Mouse (Mus musculus) olfactory bulb, adult 2 months (tissue): ENCODE measurements around the gene Ctnna3. TPM values are rescaled to one million over a fixed set of nuclear protein-coding genes. Genes with fewer than 3 reads are reported as not detected.

Experiments used
- H3K27ac ChIP-seq: fragments of 200-500 bp; 2 replicates; pipeline ENCODE4 v1.5.1; 2012; ENCODE audit warnings: low read depth, low read length; ENCODE audit not compliant: insufficient read depth
- H3K4me1 ChIP-seq: fragments of 200-500 bp; 2 replicates; pipeline ENCODE4 v1.6.1; 2012; ENCODE audit warnings: low read length; ENCODE audit not compliant: control insufficient read depth, insufficient read depth
- H3K4me3 ChIP-seq: fragments of 200-500 bp; 2 replicates; pipeline ENCODE4 v1.5.1; 2012; ENCODE audit warnings: mild to moderate bottlenecking, low read depth, low read length, moderate library complexity; ENCODE audit not compliant: insufficient read depth
- CTCF ChIP-seq: fragments of 200-500 bp; IDR thresholded peaks from 2 replicates; pipeline ENCODE4 v1.5.1; 2012; ENCODE audit warnings: low read depth, mild to moderate bottlenecking, low read length, moderate library complexity; ENCODE audit not compliant: insufficient read depth
- POLR2A ChIP-seq: fragments of 200-500 bp; IDR thresholded peaks from 2 replicates; pipeline ENCODE4 v1.6.1; 2012; ENCODE audit warnings: mild to moderate bottlenecking, low read depth, low read length, moderate library complexity; ENCODE audit not compliant: insufficient read depth
- WGBS: fragments of 180-500 bp; shearing (Covaris S2); methylation state at CpG from one replicate; pipeline ENCODE4 v1.1.7; 2018; 5-methylcytosine and 5-hydroxymethylcytosine counted together
- polyA plus RNA-seq: library from polyadenylated mRNA; stranded (reverse); fragments of >200 nt; gene quantifications from 2 replicates; pipeline ENCODE4 v1.2.4, GENCODE M21; 2012; ENCODE audit warnings: low replicate concordance; ENCODE audit not compliant: missing spikeins, insufficient read depth, insufficient read length

Gene Ctnna3
- polyA plus RNA-seq, 1 experiment = not detected

- H3K4me1 ChIP-seq = peaks cover 2% of the 10 kb centered on the region; the same call in 1 of the 2 replicates
- no peak overlapping the region for H3K27ac ChIP-seq
- no peak for TF ChIP-seq CTCF
- no peak for TF ChIP-seq POLR2A
- H3K4me3 ChIP-seq = no peak overlapping the region
- WGBS = 61% methylated on average over 6 of the region's 6 CpGs
These were observed 42.6 kb downstream of the Ctnna3 start for GRCm38 (mm10) chr10:63472473-63472872.

GRCm38 (mm10) chr10:63476167-63476647 lies 46.3 kb downstream of the Ctnna3 start:
- Histone ChIP-seq H3K4me3 (no peak overlapping the region), H3K4me1 (peaks cover 2% of the 10 kb centered on the region; the same call in 1 of the 2 replicates), H3K27ac (no peak overlapping the region)
- TF ChIP-seq POLR2A (no peak), CTCF (no peak)
- WGBS = 64% methylated on average over 10 of the region's 10 CpGs

GRCm38 (mm10) chr10:63478946-63479345 lies 49.0 kb downstream of the Ctnna3 start:
- WGBS = 33% methylated on average over 2 of the region's 2 CpGs
- Histone ChIP-seq H3K27ac (no peak overlapping the region), H3K4me1 (peaks cover 2% of the 10 kb centered on the region; the same call in 1 of the 2 replicates), H3K4me3 (no peak overlapping the region)
- TF ChIP-seq CTCF = no peak
- no peak for TF ChIP-seq POLR2A

GRCm38 (mm10) chr10:63480066-63480465 lies 50.2 kb downstream of the Ctnna3 start:
- TF ChIP-seq CTCF (no peak), POLR2A (no peak)
- WGBS = 56% methylated on average over 5 of the region's 5 CpGs
- H3K4me3 ChIP-seq = no peak overlapping the region

GRCm38 (mm10) chr10:63488346-63488745 lies 58.4 kb downstream of the Ctnna3 start:
- H3K4me1 ChIP-seq = no peaks in the 10 kb centered on the region
- no peak overlapping the region for H3K27ac ChIP-seq
- TF ChIP-seq POLR2A = no peak
- TF ChIP-seq CTCF = no peak
- WGBS = 95% methylated on average over 7 of the region's 7 CpGs
- H3K4me3 ChIP-seq = no peak overlapping the region

More at GRCm38 (mm10) chr10:63480066-63480465, 50.2 kb downstream of the Ctnna3 start:
- Histone ChIP-seq H3K27ac (no peak overlapping the region), H3K4me1 (peaks cover 2% of the 10 kb centered on the region; the same call in 1 of the 2 replicates)

- TF ChIP-seq CTCF (no peak), POLR2A (no peak)
- Histone ChIP-seq H3K27ac (no peak overlapping the region), H3K4me1 (no peaks in the 10 kb centered on the region), H3K4me3 (no peak overlapping the region)
- WGBS = 75% methylated on average over 3 of the region's 3 CpGs
These were observed 94.1 kb downstream of the Ctnna3 start for GRCm38 (mm10) chr10:63523956-63524355.

GRCm38 (mm10) chr10:63526027-63526426 lies 96.1 kb downstream of the Ctnna3 start:
- TF ChIP-seq CTCF = no peak
- no peak for TF ChIP-seq POLR2A

GRCm38 (mm10) chr10:63532381-63532780 lies 102.5 kb downstream of the Ctnna3 start:
- no peak for TF ChIP-seq CTCF
- TF ChIP-seq POLR2A = no peak
- Histone ChIP-seq H3K4me3 (no peak overlapping the region), H3K4me1 (no peaks in the 10 kb centered on the region), H3K27ac (no peak overlapping the region)
- 49% methylated on average over 8 of the region's 8 CpGs for WGBS

More at GRCm38 (mm10) chr10:63526027-63526426, 96.1 kb downstream of the Ctnna3 start:
- 81% methylated on average over 4 of the region's 4 CpGs for WGBS
- Histone ChIP-seq H3K27ac (no peak overlapping the region), H3K4me1 (no peaks in the 10 kb centered on the region), H3K4me3 (no peak overlapping the region)

GRCm38 (mm10) chr10:63541754-63542153 lies 111.9 kb downstream of the Ctnna3 start:
- Histone ChIP-seq H3K4me1 (no peaks in the 10 kb centered on the region), H3K4me3 (no peak overlapping the region), H3K27ac (no peak overlapping the region)
- TF ChIP-seq CTCF (no peak), POLR2A (no peak)
- WGBS = 36% methylated on average over 5 of the region's 5 CpGs

- WGBS = 56% methylated on average over 6 of the region's 6 CpGs
- no peak overlapping the region for H3K27ac ChIP-seq
- H3K4me3 ChIP-seq = no peak overlapping the region
- no peaks in the 10 kb centered on the region for H3K4me1 ChIP-seq
- TF ChIP-seq POLR2A = no peak
- TF ChIP-seq CTCF = no peak
These were observed 112.6 kb downstream of the Ctnna3 start for GRCm38 (mm10) chr10:63542493-63542892.
